Mouse (Mus musculus) hindbrain, embryonic 14.5 days (tissue): ENCODE data around the gene Khsrp. TPM values are rescaled to one million over a fixed set of nuclear protein-coding genes. Genes with fewer than 3 reads are reported as not detected.
A peak's percentile ranks its signal among the peaks of the same experiment; 100 is the strongest.

Experiments used
- ATAC-seq: fragments of 200-750 bp; cut with Nextera tagmentation; 2 replicates; pipeline ENCODE4 v1.8.0; 2017; ENCODE audit warnings: moderate number of reproducible peaks, mild to moderate bottlenecking, moderate TSS enrichment, moderate library complexity; ENCODE audit not compliant: low FRiP score
- DNase-seq: peaks from one replicate; pipeline ENCODE4 v3.0.0-alpha.2; 2015; ENCODE audit warnings: low spot score
- H3K27ac ChIP-seq: fragments of 300-500 bp; sonication (generic); 2 replicates; pipeline ENCODE4 v1.5.1; 2014; ENCODE audit warnings: mild to moderate bottlenecking, moderate library complexity
- H3K27me3 ChIP-seq: fragments of 300-500 bp; sonication (generic); 2 replicates; pipeline ENCODE4 v1.6.1; 2014; ENCODE audit warnings: mild to moderate bottlenecking, low read length, mixed read lengths; ENCODE audit not compliant: control insufficient read depth, insufficient read depth
- H3K36me3 ChIP-seq: fragments of 300-500 bp; sonication (generic); replicated peaks from 2 replicates; pipeline ENCODE4 v1.6.1; 2014; ENCODE audit not compliant: control insufficient read depth, insufficient read depth
- H3K4me1 ChIP-seq: fragments of 300-500 bp; sonication (generic); replicated peaks from 2 replicates; pipeline ENCODE4 v1.6.1; 2014; ENCODE audit warnings: antibody characterized with exemption, low read length, mixed read lengths; ENCODE audit not compliant: control insufficient read depth, insufficient read depth
- H3K4me2 ChIP-seq: fragments of 300-500 bp; sonication (generic); replicated peaks from 2 replicates; pipeline ENCODE4 v1.6.1; 2014; ENCODE audit warnings: mild to moderate bottlenecking, moderate library complexity
- H3K4me3 ChIP-seq: fragments of 300-500 bp; sonication (generic); replicated peaks from 2 replicates; pipeline ENCODE4 v1.5.1; 2014; ENCODE audit warnings: mild to moderate bottlenecking, low read length
- H3K9ac ChIP-seq: fragments of 300-500 bp; sonication (generic); 2 replicates; pipeline ENCODE4 v1.6.1; 2014
- H3K9me3 ChIP-seq: fragments of 300-500 bp; sonication (generic); 2 replicates; pipeline ENCODE4 v1.6.1; 2016; ENCODE audit warnings: low read length; ENCODE audit not compliant: control insufficient read depth
- WGBS: fragments of 180-500 bp; shearing (Covaris S2); extraction: QIAGEN DNeasy Blood & Tissue Kit; methylation state at CpG from one replicate; pipeline ENCODE4 v1.1.7; 2014; 5-methylcytosine and 5-hydroxymethylcytosine counted together
- polyA plus RNA-seq: library from polyadenylated mRNA; unstranded; fragments of >200 nt; fragmentation: Nextera tagmentation; extraction: Ambion mirVana; gene quantifications from 2 replicates; pipeline ENCODE4 v1.2.1, GENCODE M21; 2014

The Khsrp gene
- polyA plus RNA-seq, 1 experiment from 2014 or later, result 36.0 TPM

- Histone ChIP-seq H3K9me3 (no peaks in the 10 kb centered on the region), H3K36me3 (peaks cover 64% of the 10 kb centered on the region), H3K4me2 (peak overlapping the region; percentile 70; the same call in 1 of the 2 replicates), H3K4me1 (peaks cover 11% of the 10 kb centered on the region; the same call in 1 of the 2 replicates), H3K9ac (no peak overlapping the region), H3K4me3 (no peak overlapping the region), H3K27ac (no peak overlapping the region), H3K27me3 (no peaks in the 10 kb centered on the region)
- ATAC-seq (no peak), DNase-seq (no peak)
- 70% methylated on average over 2 of the region's 2 CpGs for WGBS
These were observed 34.8 kb downstream of the Khsrp start for GRCm38 (mm10) chr17:56996506-56996905.

DNA sequence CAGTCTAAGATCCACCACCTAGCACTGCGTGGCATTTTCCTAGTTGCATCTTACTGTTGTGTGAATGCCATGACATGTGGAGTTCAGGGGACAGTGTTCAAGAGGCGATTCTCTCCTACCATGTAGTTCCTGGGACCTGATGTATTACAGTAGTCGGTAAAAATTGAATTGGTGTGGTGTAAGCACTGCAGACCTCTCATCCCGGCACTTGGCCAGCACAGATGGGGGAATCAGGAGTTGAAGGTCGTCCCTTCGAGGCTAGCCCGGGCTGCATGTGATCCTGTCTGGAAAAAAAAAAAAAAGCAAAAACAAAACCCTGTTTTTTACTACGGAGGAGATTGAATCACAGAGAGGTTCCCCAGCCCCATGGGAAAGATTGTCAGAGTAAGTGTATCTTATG is 36.3 kb downstream of the Khsrp start:
- 96% methylated on average over 8 of the region's 8 CpGs for WGBS
- no peak overlapping the region for H3K27ac ChIP-seq
- H3K4me2 ChIP-seq, result no peak overlapping the region
- H3K4me1 ChIP-seq, result peaks cover 18% of the 10 kb centered on the region
- ATAC-seq, result no peak
- no peak overlapping the region for H3K4me3 ChIP-seq
- no peaks in the 10 kb centered on the region for H3K9me3 ChIP-seq
- H3K36me3 ChIP-seq, result peaks cover 49% of the 10 kb centered on the region
- H3K9ac ChIP-seq, result no peak overlapping the region
- DNase-seq, result no peak
- no peaks in the 10 kb centered on the region for H3K27me3 ChIP-seq

DNA sequence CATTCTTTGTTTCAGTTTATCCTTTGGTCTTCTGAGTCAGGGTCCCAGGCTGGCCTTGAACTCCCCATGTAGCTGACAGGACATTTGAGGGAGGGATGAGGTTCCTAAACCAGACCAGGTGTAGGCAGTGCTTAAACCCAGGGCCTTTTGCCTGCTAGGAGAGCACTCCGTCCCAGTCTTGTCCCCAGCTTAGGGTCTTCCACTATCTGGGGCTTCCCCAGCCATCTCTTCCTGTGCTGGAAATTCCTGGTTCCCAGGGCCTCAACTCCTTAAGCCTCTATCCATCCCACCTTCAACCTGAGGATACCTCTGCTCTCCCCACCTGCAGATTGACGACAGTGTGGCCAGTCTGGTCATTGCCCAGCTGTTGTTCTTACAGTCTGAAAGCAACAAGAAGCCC is 40.4 kb downstream of the Khsrp start:
- peaks cover 10% of the 10 kb centered on the region for H3K4me1 ChIP-seq
- no peaks in the 10 kb centered on the region for H3K27me3 ChIP-seq
- peak overlapping the region; percentile 80 for H3K9ac ChIP-seq
- DNase-seq (no peak), ATAC-seq (no peak)
- H3K36me3 ChIP-seq, result peaks cover 39% of the 10 kb centered on the region
- peak overlapping the region; percentile 78 for H3K4me3 ChIP-seq
- peak overlapping the region; percentile 66 for H3K4me2 ChIP-seq
- WGBS, result 72% methylated on average over 2 of the region's 2 CpGs
- H3K9me3 ChIP-seq, result no peaks in the 10 kb centered on the region
- H3K27ac ChIP-seq, result no peak overlapping the region

DNA sequence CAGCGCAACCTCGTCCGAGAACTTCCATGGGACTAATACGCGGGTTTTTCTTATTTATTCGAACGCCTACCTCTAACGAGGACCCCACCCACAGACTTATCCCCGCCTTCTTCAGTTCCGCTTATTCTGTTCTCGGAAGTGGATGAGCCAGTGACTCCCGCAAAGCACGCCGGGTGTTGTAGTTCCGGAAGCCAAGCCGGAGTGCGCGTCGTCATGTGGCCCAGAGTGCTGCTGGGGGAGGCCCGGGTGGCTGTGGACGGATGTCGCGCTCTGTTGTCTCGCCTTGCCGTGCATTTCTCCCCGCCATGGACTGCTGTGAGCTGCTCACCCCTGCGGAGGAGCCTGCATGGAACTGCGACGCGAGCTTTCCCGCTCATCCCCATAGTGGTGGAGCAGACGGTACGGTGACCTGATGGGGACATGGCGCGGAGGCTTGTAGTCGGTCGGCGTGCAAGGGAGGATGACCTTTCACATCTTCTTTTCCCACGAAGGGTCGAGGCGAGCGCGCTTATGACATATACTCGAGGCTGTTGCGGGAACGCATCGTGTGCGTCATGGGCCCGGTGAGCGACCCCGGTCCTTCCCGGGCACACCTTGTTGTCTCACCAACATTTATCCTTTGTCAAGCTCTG is 41.1 kb downstream of the Khsrp start, which contains the start of gene Clpp:
Clpp (plus strand) TSS at position 191 of the 632 bp plus-strand sequence.
- peak within 1 kb of the TSS; percentile 79 for H3K27ac ChIP-seq
- ATAC-seq, result peak; percentile 97
- peak within 1 kb of the TSS; percentile 80 for H3K9ac ChIP-seq
- peaks cover 31% of the 10 kb centered on the region for H3K36me3 ChIP-seq
- H3K27me3 ChIP-seq, result no peaks in the 10 kb centered on the region
- DNase-seq, result peak; percentile 96
- peaks cover 10% of the 10 kb centered on the region for H3K4me1 ChIP-seq
- H3K9me3 ChIP-seq, result no peaks in the 10 kb centered on the region
- H3K4me3 ChIP-seq, result peak within 1 kb of the TSS; percentile 78
- WGBS, result under 1% methylated on average over 52 of the region's 52 CpGs
- peak within 1 kb of the TSS; percentile 66 for H3K4me2 ChIP-seq

- Histone ChIP-seq H3K4me3 (peak overlapping the region; percentile 78), H3K9me3 (no peaks in the 10 kb centered on the region), H3K27me3 (no peaks in the 10 kb centered on the region), H3K4me1 (peaks cover 10% of the 10 kb centered on the region), H3K4me2 (peak overlapping the region; percentile 66), H3K36me3 (peaks cover 25% of the 10 kb centered on the region), H3K9ac (peak overlapping the region; percentile 80), H3K27ac (peak overlapping the region; percentile 79)
- WGBS, result 4% methylated on average over 25 of the region's 25 CpGs
- peak; percentile 92 for ATAC-seq
- DNase-seq, result peak; percentile 83
These were observed 41.7 kb downstream of the Khsrp start for GRCm38 (mm10) chr17:56989467-56990114.

GRCm38 (mm10) chr17:56988921-56989430 is 42.3 kb downstream of the Khsrp start:
- peak overlapping the region; percentile 78 for H3K4me3 ChIP-seq
- peaks cover 19% of the 10 kb centered on the region for H3K36me3 ChIP-seq
- H3K9ac ChIP-seq, result peak overlapping the region; percentile 80
- H3K9me3 ChIP-seq, result no peaks in the 10 kb centered on the region
- no peak for ATAC-seq
- H3K4me1 ChIP-seq, result peaks cover 10% of the 10 kb centered on the region
- H3K4me2 ChIP-seq, result peak overlapping the region; percentile 66
- peak overlapping the region; percentile 79 for H3K27ac ChIP-seq
- WGBS, result 69% methylated on average over 7 of the region's 7 CpGs
- DNase-seq, result no peak
- no peaks in the 10 kb centered on the region for H3K27me3 ChIP-seq

DNA sequence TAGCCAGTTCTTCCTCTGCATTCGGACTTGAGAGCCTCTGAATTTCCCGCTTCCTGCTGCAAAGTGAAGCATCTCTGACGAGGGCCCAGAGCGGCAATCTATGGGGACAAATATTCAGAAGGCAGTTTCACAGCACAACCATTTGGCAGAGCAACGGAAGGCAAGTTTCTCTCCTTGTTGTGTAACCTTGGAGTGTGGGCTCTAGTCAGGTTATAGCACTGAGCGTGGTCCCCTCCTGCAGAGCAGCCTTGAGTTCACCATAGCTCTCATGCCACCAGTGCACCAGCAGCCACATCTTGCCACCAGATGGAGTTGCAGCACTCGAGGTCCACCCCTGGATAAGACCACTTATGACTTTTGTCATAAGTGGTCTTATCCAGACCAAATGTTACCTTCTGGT is 42.9 kb downstream of the Khsrp start:
- Histone ChIP-seq H3K4me2 (no peak overlapping the region), H3K4me3 (no peak overlapping the region), H3K9ac (no peak overlapping the region), H3K36me3 (peaks cover 13% of the 10 kb centered on the region), H3K4me1 (peaks cover 10% of the 10 kb centered on the region), H3K27ac (no peak overlapping the region), H3K9me3 (no peaks in the 10 kb centered on the region), H3K27me3 (no peaks in the 10 kb centered on the region)
- DNase-seq (no peak), ATAC-seq (no peak)
- WGBS, result 85% methylated on average over 7 of the region's 7 CpGs

GRCm38 (mm10) chr17:56986105-56986805 is 45.1 kb downstream of the Khsrp start:
- H3K27ac ChIP-seq, result no peak overlapping the region
- H3K9ac ChIP-seq, result no peak overlapping the region
- H3K4me3 ChIP-seq, result no peak overlapping the region
- DNase-seq (no peak), ATAC-seq (no peak)
- peaks cover 6% of the 10 kb centered on the region for H3K4me1 ChIP-seq
- no peaks in the 10 kb centered on the region for H3K36me3 ChIP-seq
- no peak overlapping the region for H3K4me2 ChIP-seq
- 85% methylated on average over 3 of the region's 3 CpGs for WGBS
- no peaks in the 10 kb centered on the region for H3K9me3 ChIP-seq
- H3K27me3 ChIP-seq, result no peaks in the 10 kb centered on the region

DNA sequence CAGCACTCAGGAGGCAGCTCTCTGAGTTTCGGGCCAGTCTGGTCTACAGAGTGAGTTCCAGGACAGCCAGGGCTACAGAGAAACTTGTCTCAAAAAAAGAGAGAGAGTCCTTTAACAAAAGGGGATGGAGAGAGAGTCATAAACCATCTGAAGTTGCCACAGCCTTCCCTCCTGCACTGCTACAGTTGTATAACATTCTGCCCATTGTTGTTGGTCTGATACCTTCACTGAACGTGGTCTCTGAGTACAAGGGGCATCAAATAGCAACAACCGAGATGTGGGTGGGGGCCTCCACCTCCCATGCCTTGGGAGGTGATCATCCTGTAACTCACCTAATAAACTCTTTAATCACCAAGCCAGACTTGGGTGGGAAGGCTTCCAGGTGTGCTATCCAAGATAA is 45.7 kb downstream of the Khsrp start:
- DNase-seq, result no peak
- Histone ChIP-seq H3K9ac (no peak overlapping the region), H3K4me2 (no peak overlapping the region), H3K4me1 (no peaks in the 10 kb centered on the region), H3K27ac (no peak overlapping the region), H3K36me3 (no peaks in the 10 kb centered on the region), H3K27me3 (no peaks in the 10 kb centered on the region), H3K4me3 (no peak overlapping the region), H3K9me3 (no peaks in the 10 kb centered on the region)
- 84% methylated on average over 3 of the region's 3 CpGs for WGBS
- ATAC-seq, result no peak
